Comparison of ENCODE assay signal across 9 mouse cellular contexts in genomic region chr3:127705139-127705514, GRCm38 (mm10).
DNase-seq lines count a peak whose midpoint lies in the region; ATAC-seq and TF ChIP-seq lines count a peak whose summit lies in the region.
"Had no signal": no experiment of that assay in that cellular context is flagged by ENCODE, and none has a peak within 500 bp of the region (broad histone marks: within the 10 kb centered on the region; RNA-seq: fewer than 3 reads in every experiment).

No protein-coding gene starts in this region.

- H3K36me3 ChIP-seq in heart, postnatal 0 days (replicated peaks; ENCODE audit: control insufficient read depth, insufficient read depth, low read length): no peaks in the 10 kb centered on the region
- H3K36me3 ChIP-seq in embryonic facial prominence, embryonic 13.5 days: no peaks in the 10 kb centered on the region
- H3K36me3 ChIP-seq in hindbrain, embryonic 14.5 days (replicated peaks; ENCODE audit: control insufficient read depth, insufficient read depth): no peaks in the 10 kb centered on the region
- H3K36me3 ChIP-seq in midbrain, embryonic 14.5 days (ENCODE audit: control insufficient read depth, insufficient read depth, low read length): no peaks in the 10 kb centered on the region

- H3K9ac ChIP-seq in heart, postnatal 0 days (replicated peaks; ENCODE audit: low read depth, low read length): no peak overlapping the region
- no peak overlapping the region for H3K9ac ChIP-seq in embryonic facial prominence, embryonic 13.5 days
- no peak overlapping the region for H3K9ac ChIP-seq in hindbrain, embryonic 14.5 days
- no peak overlapping the region for H3K9ac ChIP-seq in midbrain, embryonic 14.5 days (replicated peaks; ENCODE audit: low read length)

- DNase-seq in heart, postnatal 0 days (ENCODE audit: low spot score): no peak
- DNase-seq in heart, adult 8-10 months (ENCODE audit: low spot score): no peak
- DNase-seq in hindbrain, embryonic 14.5 days (ENCODE audit: low spot score): no peak
- DNase-seq in midbrain, embryonic 14.5 days: no peak
- DNase-seq in layer of hippocampus, postnatal 14 days (ENCODE audit: low spot score in 2 of 2): no peak
- DNase-seq in urinary bladder, postnatal 36 days (ENCODE audit: low spot score in 2 of 2): no peak
- DNase-seq in gastrocnemius, postnatal 36 days: no peak
- DNase-seq: cerebellum, adult 9-11 months had no signal

- no peak overlapping the region for H3K27ac ChIP-seq in heart, postnatal 0 days (ENCODE audit: low read depth)
- no peak overlapping the region for H3K27ac ChIP-seq in embryonic facial prominence, embryonic 13.5 days
- no peak overlapping the region for H3K27ac ChIP-seq in hindbrain, embryonic 14.5 days
- H3K27ac ChIP-seq in midbrain, embryonic 14.5 days (replicated peaks; ENCODE audit: low read depth, low read length): peak overlapping the region; percentile 72; the same call in 1 of the 2 replicates

- no peak for ATAC-seq in heart, postnatal 0 days (ENCODE audit: insufficient read depth, low read depth)
- no peak for ATAC-seq in embryonic facial prominence, embryonic 13.5 days (ENCODE audit: insufficient number of reproducible peaks, insufficient read depth, low FRiP score, low TSS enrichment, low read depth)
- peak; percentile 9; the same call in 1 of the 2 replicates for ATAC-seq in hindbrain, embryonic 14.5 days (ENCODE audit: low FRiP score)
- no peak for ATAC-seq in midbrain, embryonic 14.5 days (ENCODE audit: low FRiP score, low TSS enrichment)

- no peaks in the 10 kb centered on the region for H3K9me3 ChIP-seq in heart, postnatal 0 days (replicated peaks; ENCODE audit: control insufficient read depth, low read length)
- H3K9me3 ChIP-seq in embryonic facial prominence, embryonic 13.5 days: no peaks in the 10 kb centered on the region
- H3K9me3 ChIP-seq in hindbrain, embryonic 14.5 days (ENCODE audit: control insufficient read depth, low read length): no peaks in the 10 kb centered on the region
- H3K9me3 ChIP-seq in midbrain, embryonic 14.5 days (ENCODE audit: control insufficient read depth, low read length): no peaks in the 10 kb centered on the region

- intact Hi-C loops in gastrocnemius, postnatal 36 days (cut with DNase I): no loop called here

- peak overlapping the region; percentile 47; the same call in 1 of the 2 replicates for H3K4me2 ChIP-seq in heart, postnatal 0 days (ENCODE audit: low read depth, low read length)
- H3K4me2 ChIP-seq in embryonic facial prominence, embryonic 13.5 days: peak overlapping the region; percentile 62
- H3K4me2 ChIP-seq in hindbrain, embryonic 14.5 days (replicated peaks): peak overlapping the region; percentile 50
- H3K4me2 ChIP-seq in midbrain, embryonic 14.5 days (ENCODE audit: low read length): peak overlapping the region; percentile 59

- no peaks in the 10 kb centered on the region for H3K4me1 ChIP-seq in heart, postnatal 0 days (ENCODE audit: control insufficient read depth, insufficient read depth)
- peaks cover 14% of the 10 kb centered on the region for H3K4me1 ChIP-seq in embryonic facial prominence, embryonic 13.5 days
- peaks cover 5% of the 10 kb centered on the region for H3K4me1 ChIP-seq in hindbrain, embryonic 14.5 days (replicated peaks; ENCODE audit: control insufficient read depth, insufficient read depth, low read length)
- peaks cover 21% of the 10 kb centered on the region; the same call in 1 of the 2 replicates for H3K4me1 ChIP-seq in midbrain, embryonic 14.5 days (ENCODE audit: control insufficient read depth, insufficient read depth, low read length)

- no peak for TF ChIP-seq CTCF in heart, postnatal 0 days (IDR thresholded peaks at IDR 0.05; ENCODE audit: low read depth)

- TF ChIP-seq EP300 in heart, postnatal 0 days (IDR thresholded peaks at IDR 0.05; ENCODE audit: low read depth): no peak

- H3K4me3 ChIP-seq in heart, postnatal 0 days (ENCODE audit: low read depth, low read length): no peak overlapping the region
- peak overlapping the region; percentile 34 for H3K4me3 ChIP-seq in embryonic facial prominence, embryonic 13.5 days
- H3K4me3 ChIP-seq in hindbrain, embryonic 14.5 days (replicated peaks; ENCODE audit: low read length): peak overlapping the region; percentile 15; the same call in 1 of the 2 replicates
- 0 out of 2 replicates have a peak overlapping the region, but pooled peaks have one; percentile 27 for H3K4me3 ChIP-seq in midbrain, embryonic 14.5 days (replicated peaks; ENCODE audit: low read depth, low read length)

- 75% methylated on average over 11 of the region's 11 CpGs for WGBS in heart, postnatal 0 days
- 63% methylated on average over 11 of the region's 11 CpGs for WGBS in embryonic facial prominence, embryonic 13.5 days
- WGBS in hindbrain, embryonic 14.5 days: 60% methylated on average over 11 of the region's 11 CpGs
- WGBS in midbrain, embryonic 14.5 days: 68% methylated on average over 11 of the region's 11 CpGs

- H3K27me3 ChIP-seq in heart, postnatal 0 days (ENCODE audit: control insufficient read depth, insufficient read depth, low read length): no peaks in the 10 kb centered on the region
- no peaks in the 10 kb centered on the region for H3K27me3 ChIP-seq in embryonic facial prominence, embryonic 13.5 days
- no peaks in the 10 kb centered on the region for H3K27me3 ChIP-seq in hindbrain, embryonic 14.5 days (ENCODE audit: control insufficient read depth, insufficient read depth, low read length)
- H3K27me3 ChIP-seq in midbrain, embryonic 14.5 days (ENCODE audit: control insufficient read depth, insufficient read depth, low read length): peaks cover 5% of the 10 kb centered on the region; the same call in 1 of the 2 replicates
